Mouse (Mus musculus): ENCODE data around the gene Fancm. TPM values are rescaled to one million over a fixed set of nuclear protein-coding genes. Genes with fewer than 3 reads are reported as not detected.
A peak's percentile ranks its signal among the peaks of the same experiment; 100 is the strongest.

The Fancm gene
- 10.7 and 13.3 TPM in 2 replicates for polyA plus RNA-seq (2016; fragmentation: Nextera tagmentation; extraction: Ambion mirVana)

DNA sequence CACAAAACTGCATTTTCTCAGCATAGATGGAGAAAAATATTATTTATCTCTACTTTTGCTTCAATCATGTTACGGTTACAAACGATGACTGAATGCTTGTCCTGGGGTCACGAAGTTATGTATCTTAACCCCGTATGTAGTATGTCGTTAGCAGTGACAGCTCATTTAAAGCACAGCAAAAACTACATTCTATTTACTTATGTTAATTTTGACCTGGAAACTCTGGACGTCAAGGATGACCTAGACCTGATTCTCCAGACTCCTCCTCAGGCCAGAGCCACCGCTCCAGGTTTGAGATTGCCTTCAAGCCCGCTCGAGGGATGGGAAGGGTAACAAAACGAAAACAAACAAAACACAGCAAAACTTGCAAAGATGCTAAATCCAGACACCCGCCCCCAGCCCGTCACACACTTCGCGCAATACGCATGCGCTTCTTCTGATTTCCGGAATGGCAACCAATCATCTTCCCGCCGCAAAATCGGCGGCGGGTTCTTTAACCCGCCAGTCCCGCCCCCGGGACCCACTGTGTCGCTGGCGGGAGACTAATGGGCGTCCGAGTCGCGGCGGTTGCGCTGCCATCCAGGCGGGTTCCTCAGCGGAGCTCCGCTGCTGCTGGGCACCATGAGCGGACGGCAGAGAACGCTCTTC lies at the start of gene Fancm:
Fancm (plus strand) TSS at position 519 of the 648 bp plus-strand sequence.
- DNase-seq (ENCODE audit: low spot score): peak; percentile 89
- 3% methylated on average over 39 of the region's 39 CpGs for WGBS
- H3K4me3 ChIP-seq: peak within 1 kb of the TSS; percentile 95
- H3K9me3 ChIP-seq (replicated peaks): no peaks in the 10 kb centered on the region
- H3K27ac ChIP-seq (replicated peaks): peak within 1 kb of the TSS; percentile 99
- no peaks in the 10 kb centered on the region for H3K27me3 ChIP-seq (ENCODE audit: low read depth, poor library complexity, severe bottlenecking)
- H3K36me3 ChIP-seq: peaks cover 32% of the 10 kb centered on the region
- H3K4me1 ChIP-seq: peaks cover 44% of the 10 kb centered on the region

DNA sequence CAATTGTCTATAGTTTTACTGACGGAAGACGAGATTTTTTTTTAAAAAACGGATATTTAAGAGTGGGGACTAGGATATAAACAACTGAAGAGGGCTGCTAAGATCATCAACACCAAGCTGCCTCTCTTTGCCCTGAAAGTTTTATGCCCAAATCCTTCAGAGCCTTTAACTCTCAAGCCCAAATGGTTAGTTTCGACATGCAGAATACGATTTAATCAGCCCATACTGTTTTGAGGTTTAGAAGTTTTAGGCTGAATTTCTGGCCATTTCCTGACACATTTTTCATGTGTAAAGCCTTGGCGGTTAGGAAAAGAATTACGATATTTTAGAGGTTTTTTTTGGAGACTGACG lies 39.6 kb upstream of the Fancm start:
- Histone ChIP-seq H3K4me1 (peaks cover 25% of the 10 kb centered on the region), H3K9me3 (replicated peaks) (no peaks in the 10 kb centered on the region), H3K27ac (replicated peaks) (peak overlapping the region; percentile 96), H3K4me3 (peak overlapping the region; percentile 94), H3K27me3 (ENCODE audit: low read depth, poor library complexity, severe bottlenecking) (no peaks in the 10 kb centered on the region), H3K36me3 (peaks cover 11% of the 10 kb centered on the region; the same call in 1 of the 2 replicates)
- 50% methylated on average over 8 of the region's 8 CpGs for WGBS
- no peak for DNase-seq (ENCODE audit: low spot score)

DNA sequence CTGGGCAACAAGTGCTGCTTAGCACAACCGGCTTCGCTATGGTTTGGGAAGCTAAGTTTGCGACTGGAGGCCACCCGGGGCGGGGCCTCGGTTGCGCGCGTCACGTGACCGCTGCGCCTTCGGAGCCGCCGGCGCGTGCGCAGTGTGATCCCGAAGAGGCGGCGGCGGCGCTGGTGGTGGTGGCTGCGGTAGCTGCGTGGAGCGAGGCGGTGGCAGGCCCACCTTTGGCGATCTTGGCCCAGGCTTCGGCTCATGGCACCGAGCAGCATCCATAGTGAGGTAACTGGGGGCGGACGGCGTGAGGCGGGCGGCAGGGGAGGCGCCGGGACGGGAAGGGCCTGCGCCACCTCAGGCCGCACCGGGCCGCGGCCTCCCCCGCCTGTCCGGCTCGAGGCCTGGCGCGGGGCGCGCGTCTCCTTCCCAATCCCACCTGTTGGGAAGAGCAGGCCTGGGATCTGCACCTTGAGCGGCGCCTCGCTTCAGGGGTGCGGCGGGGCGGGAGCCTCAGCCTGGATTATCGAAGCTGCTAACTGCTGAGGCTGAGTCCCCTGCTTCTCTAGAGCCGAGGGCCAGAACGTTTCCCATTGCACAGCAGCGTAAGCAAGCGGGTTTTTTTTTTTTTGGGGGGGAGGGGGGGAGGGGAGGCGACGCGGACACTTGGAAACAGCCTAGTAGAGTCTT lies 39.1 kb upstream of the Fancm start, which contains the start of gene Prpf39:
Prpf39 (plus strand) TSS at position 144 of the 681 bp plus-strand sequence.
- H3K36me3 ChIP-seq: peaks cover 16% of the 10 kb centered on the region; the same call in 1 of the 2 replicates
- no peaks in the 10 kb centered on the region for H3K27me3 ChIP-seq (ENCODE audit: low read depth, poor library complexity, severe bottlenecking)
- H3K4me1 ChIP-seq: peaks cover 25% of the 10 kb centered on the region
- peak within 1 kb of the TSS; percentile 94 for H3K4me3 ChIP-seq
- DNase-seq (ENCODE audit: low spot score): peak; percentile 89
- H3K27ac ChIP-seq (replicated peaks): peak within 1 kb of the TSS; percentile 96
- under 1% methylated on average over 59 of the region's 65 CpGs for WGBS
- H3K9me3 ChIP-seq (replicated peaks): no peaks in the 10 kb centered on the region

DNA sequence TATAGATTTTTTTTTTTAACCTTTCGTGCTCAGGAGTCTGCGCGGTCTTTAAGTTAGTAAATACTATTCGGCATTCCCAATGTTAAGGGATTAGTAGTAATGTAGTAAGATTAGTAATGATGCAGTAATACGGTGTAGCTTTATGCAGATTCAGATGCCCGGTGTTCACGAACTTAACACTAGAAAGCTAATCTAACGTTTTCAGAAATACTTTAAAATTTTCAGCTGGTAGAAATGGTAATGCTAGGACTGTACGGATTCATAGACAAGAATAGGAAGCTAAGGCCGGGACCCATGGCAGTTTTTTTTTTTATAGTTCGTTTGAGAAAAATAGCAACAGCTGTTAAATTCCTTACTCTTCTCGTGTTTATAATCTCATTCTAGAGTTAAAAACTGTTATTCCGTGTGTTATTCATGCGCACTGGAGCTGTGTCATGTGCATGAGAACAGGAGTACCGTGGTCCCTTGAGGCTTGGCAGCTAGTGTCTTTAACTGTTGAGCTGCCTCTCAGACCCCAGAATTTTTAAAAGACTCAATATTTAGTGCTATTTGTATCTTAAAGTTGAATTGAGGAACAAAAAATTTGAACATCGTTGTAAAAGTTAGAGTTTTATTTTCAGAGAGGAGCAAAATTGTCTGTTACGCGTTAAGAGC lies 38.4 kb upstream of the Fancm start:
- peaks cover 25% of the 10 kb centered on the region for H3K4me1 ChIP-seq
- DNase-seq (ENCODE audit: low spot score): no peak
- H3K36me3 ChIP-seq: peaks cover 21% of the 10 kb centered on the region
- H3K27me3 ChIP-seq (ENCODE audit: low read depth, poor library complexity, severe bottlenecking): no peaks in the 10 kb centered on the region
- 22% methylated on average over 18 of the region's 18 CpGs for WGBS
- peak overlapping the region; percentile 94 for H3K4me3 ChIP-seq
- H3K27ac ChIP-seq (replicated peaks): peak overlapping the region; percentile 96
- no peaks in the 10 kb centered on the region for H3K9me3 ChIP-seq (replicated peaks)

DNA sequence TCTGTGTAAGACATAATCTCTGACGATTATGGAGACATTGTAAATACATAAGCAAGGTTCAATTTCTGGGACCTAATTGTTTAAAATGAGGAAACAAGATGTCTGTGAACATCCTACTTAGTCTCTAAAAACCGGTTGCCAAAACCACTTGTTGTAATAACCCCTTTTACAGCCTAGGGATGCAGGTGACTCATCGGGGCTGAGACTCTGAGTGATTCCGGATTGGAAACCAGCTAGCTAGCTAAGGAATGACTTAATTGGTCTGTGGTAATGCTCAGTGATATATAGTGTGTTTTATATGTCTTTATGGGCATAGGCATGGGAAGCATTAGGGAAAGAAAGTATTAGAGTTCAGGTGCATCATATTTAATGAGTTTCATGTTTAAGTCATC lies 37.9 kb upstream of the Fancm start:
- DNase-seq (ENCODE audit: low spot score): no peak
- H3K4me3 ChIP-seq: peak overlapping the region; percentile 94
- 66% methylated on average over 4 of the region's 4 CpGs for WGBS

DNA sequence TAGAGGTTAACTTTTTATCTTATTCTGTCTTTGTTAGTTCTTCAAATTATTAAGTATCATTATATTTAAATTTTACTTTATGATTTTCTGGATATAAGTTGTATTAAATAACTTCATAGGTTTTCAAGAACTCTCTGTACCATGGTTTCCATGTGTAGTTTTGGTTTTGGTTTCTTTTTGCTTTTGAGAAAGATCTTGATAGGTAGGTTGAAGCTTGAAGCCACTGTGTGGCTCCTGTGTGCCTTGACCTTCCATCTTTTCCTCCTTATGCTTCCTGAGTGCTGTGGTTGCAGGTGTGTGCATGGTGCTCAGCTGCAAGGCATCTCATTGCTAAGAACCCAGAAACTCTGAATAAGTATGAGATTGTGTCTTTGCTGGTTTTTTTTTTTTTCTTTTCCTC lies 26.6 kb upstream of the Fancm start:
- H3K27ac ChIP-seq (replicated peaks): no peak overlapping the region
- H3K4me1 ChIP-seq: no peaks in the 10 kb centered on the region
- no peaks in the 10 kb centered on the region for H3K27me3 ChIP-seq (ENCODE audit: low read depth, poor library complexity, severe bottlenecking)
- H3K9me3 ChIP-seq (replicated peaks): no peaks in the 10 kb centered on the region
- H3K4me3 ChIP-seq: no peak overlapping the region
- no peak for DNase-seq (ENCODE audit: low spot score)
- peaks cover 91% of the 10 kb centered on the region for H3K36me3 ChIP-seq

More for the DNA sequence above, 37.9 kb upstream of the Fancm start:
- H3K9me3 ChIP-seq (replicated peaks): no peaks in the 10 kb centered on the region
- H3K27ac ChIP-seq (replicated peaks): no peak overlapping the region
- H3K36me3 ChIP-seq: peaks cover 26% of the 10 kb centered on the region
- H3K27me3 ChIP-seq (ENCODE audit: low read depth, poor library complexity, severe bottlenecking): no peaks in the 10 kb centered on the region
- peaks cover 25% of the 10 kb centered on the region for H3K4me1 ChIP-seq

DNA sequence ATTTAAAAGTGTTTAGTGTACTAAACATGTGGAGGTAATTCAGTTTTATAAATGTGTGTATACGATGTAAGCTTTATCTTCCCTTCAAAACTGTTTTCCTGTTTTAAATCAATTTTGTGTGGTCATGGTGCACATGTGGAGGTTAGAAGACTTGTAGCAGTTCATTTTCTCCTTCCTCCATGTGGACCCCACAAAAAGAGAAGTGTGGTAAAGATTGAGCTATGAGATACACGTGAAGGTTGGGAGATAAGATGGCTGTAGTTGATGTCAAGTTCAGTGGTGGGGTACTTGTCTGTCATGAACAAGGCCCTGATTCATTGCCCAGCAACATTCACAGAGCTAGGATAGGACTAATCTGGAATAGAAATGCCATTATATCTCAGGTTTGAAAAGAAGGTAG lies 17.2 kb upstream of the Fancm start:
- Histone ChIP-seq H3K4me1 (no peaks in the 10 kb centered on the region), H3K4me3 (no peak overlapping the region), H3K36me3 (peaks cover 97% of the 10 kb centered on the region), H3K27ac (replicated peaks) (no peak overlapping the region), H3K27me3 (ENCODE audit: low read depth, poor library complexity, severe bottlenecking) (no peaks in the 10 kb centered on the region), H3K9me3 (replicated peaks) (no peaks in the 10 kb centered on the region)
- DNase-seq (ENCODE audit: low spot score): no peak
- 90% methylated on average over 2 of the region's 2 CpGs for WGBS

DNA sequence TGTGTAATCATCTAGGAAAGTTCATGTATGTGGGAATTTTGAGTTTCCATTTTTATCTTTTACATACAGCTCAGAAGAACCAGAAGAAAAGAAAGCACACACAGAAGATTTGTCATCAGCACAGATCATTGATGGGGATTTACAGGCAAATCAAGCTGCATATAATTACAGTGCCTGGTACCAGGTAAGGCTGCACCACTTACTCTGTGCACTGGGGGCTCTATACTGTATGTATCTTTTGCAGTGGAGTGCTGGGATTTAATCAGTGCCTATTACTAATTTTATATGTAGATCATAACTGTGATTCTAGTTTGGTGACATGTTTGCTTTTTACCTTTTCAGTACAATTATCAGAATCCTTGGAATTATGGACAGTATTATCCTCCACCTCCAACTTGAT lies 14.3 kb upstream of the Fancm start:
- no peak for DNase-seq (ENCODE audit: low spot score)
- peaks cover 97% of the 10 kb centered on the region for H3K36me3 ChIP-seq

DNA sequence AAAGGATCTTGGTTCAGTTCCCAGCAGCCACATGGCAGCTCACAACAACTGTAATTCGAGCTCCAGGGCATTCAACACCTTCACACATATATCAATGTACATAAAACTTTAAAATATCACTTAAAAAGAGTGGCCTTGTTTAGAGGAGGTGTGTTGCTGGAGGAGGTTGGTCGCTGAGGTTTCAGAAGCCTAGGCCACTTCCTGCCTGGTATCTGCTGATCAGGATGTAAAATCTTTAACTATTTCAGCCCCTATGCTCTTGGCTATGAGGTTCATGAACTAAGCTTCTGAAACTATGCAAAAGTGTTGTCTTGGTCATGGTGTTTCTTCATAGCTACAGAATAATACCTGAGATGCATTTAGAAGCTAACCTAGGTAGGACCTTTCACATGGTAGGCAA lies 10.2 kb upstream of the Fancm start:
- Histone ChIP-seq H3K27ac (replicated peaks) (no peak overlapping the region), H3K36me3 (peaks cover 99% of the 10 kb centered on the region), H3K4me1 (no peaks in the 10 kb centered on the region), H3K9me3 (replicated peaks) (no peaks in the 10 kb centered on the region), H3K27me3 (ENCODE audit: low read depth, poor library complexity, severe bottlenecking) (no peaks in the 10 kb centered on the region), H3K4me3 (no peak overlapping the region)
- 81% methylated on average over 2 of the region's 2 CpGs for WGBS
- DNase-seq (ENCODE audit: low spot score): no peak

More for the DNA sequence above, 14.3 kb upstream of the Fancm start:
- Histone ChIP-seq H3K27ac (replicated peaks) (no peak overlapping the region), H3K4me1 (no peaks in the 10 kb centered on the region), H3K27me3 (ENCODE audit: low read depth, poor library complexity, severe bottlenecking) (no peaks in the 10 kb centered on the region), H3K4me3 (no peak overlapping the region), H3K9me3 (replicated peaks) (no peaks in the 10 kb centered on the region)

DNA sequence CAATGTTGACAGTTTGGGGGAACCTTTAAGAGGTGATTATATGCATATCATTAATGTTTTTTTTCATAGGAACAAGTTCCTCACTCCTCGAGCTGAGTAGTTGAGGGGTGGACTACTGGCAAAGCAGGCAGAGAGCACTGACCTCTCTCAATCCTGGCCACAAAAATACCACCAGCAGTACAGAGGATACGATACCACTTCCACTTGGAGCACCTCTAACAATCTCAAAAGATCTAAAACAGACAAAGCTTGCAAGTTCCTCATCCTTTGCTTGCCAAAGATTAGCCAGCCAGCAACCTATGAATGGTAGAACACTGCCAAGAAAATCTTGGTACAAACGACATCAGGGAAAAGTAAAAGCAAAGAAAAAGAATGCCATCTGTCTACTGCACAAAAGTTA lies 9.2 kb upstream of the Fancm start:
- no peaks in the 10 kb centered on the region for H3K4me1 ChIP-seq
- peaks cover 93% of the 10 kb centered on the region for H3K36me3 ChIP-seq
- no peaks in the 10 kb centered on the region for H3K9me3 ChIP-seq (replicated peaks)
- H3K4me3 ChIP-seq: no peak overlapping the region
- no peaks in the 10 kb centered on the region for H3K27me3 ChIP-seq (ENCODE audit: low read depth, poor library complexity, severe bottlenecking)
- WGBS: 83% methylated on average over 3 of the region's 3 CpGs
- no peak overlapping the region for H3K27ac ChIP-seq (replicated peaks)
- no peak for DNase-seq (ENCODE audit: low spot score)

DNA sequence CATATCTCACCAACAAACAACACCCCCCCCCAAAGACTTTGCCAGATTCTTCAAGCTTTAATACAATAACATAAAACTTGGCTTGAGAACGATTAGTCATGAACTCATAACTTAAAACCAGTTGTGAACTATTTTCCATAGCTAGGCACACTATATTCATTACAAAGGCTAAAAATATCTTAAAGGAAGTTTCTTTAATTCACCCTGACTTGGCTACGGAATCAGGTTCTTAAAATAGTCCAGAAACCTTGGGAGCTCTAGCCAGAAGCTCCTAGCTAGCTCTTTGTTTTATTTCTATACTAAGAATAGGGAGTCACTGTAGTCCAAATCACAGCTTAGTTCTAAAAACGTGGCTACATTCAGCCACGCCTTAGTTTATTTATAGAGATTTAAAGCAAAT lies 7.0 kb upstream of the Fancm start:
- Histone ChIP-seq H3K27ac (replicated peaks) (no peak overlapping the region), H3K27me3 (ENCODE audit: low read depth, poor library complexity, severe bottlenecking) (no peaks in the 10 kb centered on the region), H3K36me3 (peaks cover 77% of the 10 kb centered on the region), H3K4me3 (no peak overlapping the region), H3K9me3 (replicated peaks) (no peaks in the 10 kb centered on the region), H3K4me1 (peaks cover 14% of the 10 kb centered on the region)
- WGBS: 89% methylated on average over 4 of the region's 4 CpGs
- no peak for DNase-seq (ENCODE audit: low spot score)

DNA sequence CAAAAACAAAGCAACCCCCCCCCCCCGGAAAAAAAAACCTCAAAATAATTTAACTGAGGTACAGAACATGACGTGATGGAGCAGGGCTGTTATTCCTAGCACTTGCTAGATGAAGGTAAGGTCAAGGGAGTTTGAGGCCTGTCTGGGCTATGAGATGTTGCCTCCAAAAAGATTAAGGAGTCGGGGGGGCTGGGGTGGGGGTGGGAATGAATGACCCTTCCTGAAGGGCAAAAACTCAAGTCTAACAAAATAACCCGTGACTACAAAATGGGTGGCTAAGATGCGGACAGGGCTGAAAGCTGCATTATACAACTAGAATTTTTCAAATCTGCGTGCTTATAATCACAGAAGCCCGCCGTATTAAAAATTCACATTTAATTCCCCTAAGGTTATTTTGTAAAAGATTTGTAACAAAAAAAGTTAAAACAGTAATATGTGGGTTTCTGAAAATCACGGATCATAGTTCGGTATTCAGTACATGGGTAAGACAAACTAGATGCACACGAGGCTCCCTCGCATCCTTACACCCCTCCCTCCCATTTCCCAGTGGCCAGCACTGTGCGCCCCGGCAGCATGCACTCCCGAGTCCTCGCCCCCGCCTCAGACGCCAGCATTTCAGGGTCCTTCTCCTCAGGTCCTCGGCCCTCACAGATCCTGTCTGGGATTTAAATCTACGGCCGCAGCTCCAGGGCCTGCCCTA lies 2.3 kb upstream of the Fancm start:
- WGBS: 6% methylated on average over 21 of the region's 21 CpGs
- DNase-seq (ENCODE audit: low spot score): no peak

More for the DNA sequence above, 2.3 kb upstream of the Fancm start:
- Histone ChIP-seq H3K4me3 (peak overlapping the region; percentile 95), H3K27me3 (ENCODE audit: low read depth, poor library complexity, severe bottlenecking) (no peaks in the 10 kb centered on the region), H3K9me3 (replicated peaks) (no peaks in the 10 kb centered on the region), H3K27ac (replicated peaks) (peak overlapping the region; percentile 99), H3K4me1 (peaks cover 44% of the 10 kb centered on the region), H3K36me3 (peaks cover 35% of the 10 kb centered on the region)

All from midbrain, embryonic 10.5 days (tissue).